Mouse (Mus musculus) retina, adult 2 months (tissue): ENCODE measurements around the gene Abcc2.

Experiments used
- DNase-seq: peaks from one replicate; pipeline ENCODE4 v3.0.0-alpha.2; 2012; ENCODE audit warnings: low read depth, low spot score

Abcc2 gene

GRCm38 (mm10) chr19:43851996-43852630 is 70.1 kb downstream of the Abcc2 start:
- DNase-seq, result no peak

GRCm38 (mm10) chr19:43852837-43853545 is 71.0 kb downstream of the Abcc2 start:
- DNase-seq, result no peak

DNA sequence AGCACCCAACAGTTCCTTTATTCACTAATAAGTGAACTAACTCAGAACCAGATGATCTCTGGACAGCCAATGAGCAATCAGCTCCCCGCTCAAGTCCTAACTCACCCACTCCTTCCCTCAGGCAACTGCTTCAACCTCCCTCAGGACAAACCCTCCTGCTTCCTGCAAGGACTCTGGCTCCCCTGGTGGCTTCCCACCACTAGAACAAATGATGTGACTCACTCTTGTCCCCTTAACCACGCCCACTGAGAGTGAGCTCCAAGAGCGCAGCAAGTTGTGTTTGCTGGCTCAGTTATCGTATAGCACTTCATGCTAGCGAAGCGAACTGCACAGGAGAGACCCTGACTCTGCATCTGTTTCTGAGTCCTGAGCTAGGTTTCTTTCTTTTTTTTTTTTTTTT is 75.4 kb downstream of the Abcc2 start:
- DNase-seq, result no peak

GRCm38 (mm10) chr19:43870418-43870817 is 88.4 kb downstream of the Abcc2 start:
- DNase-seq, result no peak

DNA sequence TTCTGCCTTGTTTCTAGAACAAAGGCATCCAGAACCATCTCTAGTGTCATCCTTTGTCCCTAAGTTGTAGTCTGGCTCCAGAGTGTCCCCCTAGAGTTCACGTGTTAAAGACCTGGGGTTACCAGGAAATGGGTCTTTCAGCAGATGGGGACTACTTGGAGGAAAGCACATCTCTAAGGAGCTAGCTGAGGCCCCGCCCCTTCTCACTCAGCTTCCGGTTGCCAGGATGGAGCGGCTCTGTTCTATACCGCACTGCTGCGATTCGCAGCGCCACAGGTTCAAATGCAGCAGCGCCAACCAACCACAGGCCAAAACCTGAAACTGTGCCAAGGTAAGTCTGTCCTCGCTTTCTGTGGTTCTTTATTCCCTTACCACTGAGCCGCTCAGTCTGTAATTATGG is 92.4 kb downstream of the Abcc2 start:
- no peak for DNase-seq

DNA sequence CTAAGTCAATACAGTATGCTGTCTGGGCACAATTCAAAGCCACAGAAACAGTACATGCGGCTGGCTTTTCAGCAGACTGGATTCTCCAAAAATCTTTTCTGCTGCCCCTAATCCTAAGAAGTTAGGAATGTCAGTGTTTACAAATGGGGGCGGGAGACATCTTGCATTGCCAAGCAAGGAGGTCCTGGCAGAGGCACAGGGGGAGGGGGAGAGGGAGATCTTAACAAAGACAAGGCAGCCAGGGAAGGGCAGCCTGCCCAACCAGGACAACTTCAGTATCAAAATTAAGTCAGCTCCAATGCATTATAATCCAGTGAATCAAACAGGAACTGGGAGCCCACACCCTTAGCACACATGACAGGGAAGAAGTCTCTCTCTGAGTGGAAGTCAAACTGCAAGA is 94.0 kb downstream of the Abcc2 start:
- DNase-seq, result no peak

GRCm38 (mm10) chr19:43877364-43877763 is 95.4 kb downstream of the Abcc2 start:
- DNase-seq, result no peak

DNA sequence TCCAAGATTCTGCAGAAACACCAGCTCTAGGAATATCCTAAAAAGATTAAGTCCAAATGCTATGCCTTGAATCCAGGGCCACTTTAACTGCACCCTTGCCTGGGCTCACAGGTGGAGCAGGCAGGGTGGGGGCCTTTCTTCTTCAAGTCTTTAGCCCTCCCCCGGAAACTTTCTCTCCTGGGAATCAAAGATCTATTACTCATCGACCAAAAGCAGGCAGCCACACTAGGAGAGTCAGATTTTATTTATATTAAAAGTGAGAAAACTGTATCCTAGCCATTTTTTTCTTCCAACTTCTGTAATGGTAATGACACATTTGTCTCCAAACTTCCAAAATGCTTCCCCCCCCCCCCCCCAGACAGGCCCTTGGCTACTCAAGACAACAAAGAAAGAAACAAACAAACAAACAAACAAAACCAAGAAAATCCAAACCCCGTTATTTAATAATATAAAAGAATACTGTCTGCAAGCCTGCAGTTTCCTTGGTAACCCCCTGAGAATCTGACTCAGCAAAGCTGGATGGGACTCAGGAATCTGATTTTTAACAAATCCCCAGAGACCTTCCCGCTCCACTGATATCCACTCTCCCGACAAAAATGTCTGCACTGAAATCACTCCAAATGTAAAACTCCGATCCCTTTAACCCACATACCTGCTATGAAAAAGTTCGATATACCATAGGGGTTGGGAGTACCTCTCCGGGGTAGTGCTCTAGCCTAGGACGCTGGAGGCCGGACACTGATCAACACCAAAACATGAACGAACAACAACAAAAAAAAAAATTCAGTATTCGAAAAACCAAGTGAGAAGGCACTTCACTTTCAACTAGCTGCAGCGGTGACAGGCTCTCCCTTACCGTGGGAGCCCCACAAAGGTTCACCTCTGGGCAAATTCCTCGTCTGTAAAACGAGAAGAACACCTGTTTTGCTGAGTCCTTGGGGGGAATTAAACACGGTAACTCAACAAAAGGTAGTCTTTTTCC is 96.4 kb downstream of the Abcc2 start:
- no peak for DNase-seq

GRCm38 (mm10) chr19:43879401-43880212 is 97.6 kb downstream of the Abcc2 start:
- no peak for DNase-seq

DNA sequence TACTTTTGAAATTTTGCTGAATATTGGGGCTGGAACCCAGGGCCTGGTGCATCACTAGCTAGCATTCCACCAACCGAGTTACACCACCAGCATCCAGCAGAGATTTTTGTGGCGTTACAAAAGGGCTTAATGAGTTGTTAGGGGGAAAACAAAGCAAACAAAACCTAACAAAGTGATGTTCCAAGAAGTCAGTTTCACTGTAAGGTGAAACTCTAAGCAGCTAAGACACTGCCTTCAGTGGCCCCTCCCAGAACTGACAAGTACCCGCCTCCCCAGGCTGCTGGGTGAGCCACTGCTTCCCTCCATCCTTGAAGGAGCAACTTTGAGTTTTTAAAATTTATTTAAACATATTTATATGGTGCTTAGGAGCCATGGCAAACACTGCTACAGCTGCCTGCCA is 98.4 kb downstream of the Abcc2 start:
- no peak for DNase-seq

DNA sequence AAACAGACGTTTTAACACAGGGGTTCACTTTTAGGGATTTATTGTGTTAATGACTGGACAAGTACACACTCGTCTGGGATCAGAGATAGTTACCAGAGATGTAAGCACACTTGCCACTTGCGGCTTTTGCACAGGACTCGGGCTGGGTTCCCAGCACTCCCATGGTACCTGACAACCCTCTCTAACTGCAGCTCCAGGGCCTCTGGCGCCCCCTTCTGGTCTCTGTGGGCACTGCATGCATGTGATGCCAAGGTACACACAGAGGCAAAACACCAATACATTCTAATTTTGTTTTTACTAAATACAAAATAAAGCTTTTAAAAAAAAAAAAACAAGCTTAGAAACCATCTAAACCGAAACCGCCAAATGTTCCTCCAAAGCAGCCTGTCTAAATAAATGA is 99.6 kb downstream of the Abcc2 start:
- no peak for DNase-seq

DNA sequence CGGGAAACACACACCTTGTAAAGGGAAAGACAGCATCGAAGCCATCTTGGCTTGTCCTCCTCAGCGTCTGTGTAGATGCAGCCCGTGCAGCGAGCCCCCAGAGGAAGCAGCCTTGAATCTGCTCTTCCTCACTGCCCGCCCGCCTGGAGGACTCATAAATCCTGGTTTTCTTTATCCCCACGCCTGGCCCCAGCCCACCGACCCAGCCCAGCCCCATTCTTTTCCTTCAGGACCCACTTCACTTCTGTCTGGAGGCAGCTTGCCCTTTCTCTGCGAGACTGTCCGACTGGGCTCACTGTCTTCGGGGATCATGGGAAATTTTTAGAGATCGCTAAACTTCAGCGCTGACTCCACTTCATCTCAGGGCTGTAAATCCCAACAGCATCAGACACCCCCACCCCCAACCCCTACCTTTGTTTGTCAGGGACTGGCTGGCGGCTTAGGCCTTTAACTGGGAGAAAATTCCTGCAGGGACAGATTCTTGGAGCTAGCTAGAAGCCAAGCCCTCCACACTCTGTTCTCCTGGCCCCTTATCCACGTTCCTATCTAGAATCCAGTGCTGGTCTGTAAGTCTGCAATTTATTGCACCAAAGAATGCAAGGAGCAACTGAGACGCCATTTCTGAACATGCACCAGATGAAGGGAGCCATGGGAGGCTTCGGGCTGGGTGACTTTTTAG is 101.0 kb downstream of the Abcc2 start:
- no peak for DNase-seq

DNA sequence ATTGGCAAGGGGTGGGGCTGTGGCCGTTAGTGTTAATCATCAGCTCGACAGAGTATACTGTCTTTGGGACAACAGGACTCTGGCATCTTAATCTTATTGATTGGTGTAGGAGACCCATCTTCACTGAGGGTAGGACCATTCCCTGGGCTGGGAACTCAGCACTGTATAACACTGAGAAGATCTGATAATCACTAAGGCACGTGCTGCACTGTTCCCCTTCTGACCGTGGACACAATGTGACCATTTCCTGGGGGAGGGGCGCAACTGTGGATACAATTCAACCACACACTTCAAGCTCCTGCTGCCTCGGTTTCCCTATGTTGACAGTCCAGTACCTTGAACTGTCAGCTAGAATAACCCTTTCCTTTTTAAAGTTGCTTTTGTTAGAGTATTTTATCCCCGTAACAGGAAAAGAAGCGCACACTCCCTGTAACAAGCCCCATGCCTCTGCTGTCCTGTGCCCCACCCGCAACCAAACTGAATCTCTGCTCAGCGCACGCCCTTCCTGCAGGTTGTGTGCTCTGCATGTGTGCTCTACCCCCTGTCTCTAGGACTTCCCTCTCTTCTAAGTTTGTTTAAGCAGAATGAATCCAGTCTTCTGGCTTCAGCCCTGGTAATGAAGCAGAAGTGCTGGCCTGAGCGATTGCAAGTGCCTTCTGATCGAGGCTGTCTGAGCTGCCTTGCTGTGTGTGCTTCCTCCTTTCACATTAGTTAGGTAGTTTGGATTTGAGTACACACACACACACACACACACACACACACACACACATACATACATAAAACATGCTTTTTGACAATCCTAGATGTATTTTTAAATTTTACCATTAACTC is 102.9 kb downstream of the Abcc2 start:
- no peak for DNase-seq

GRCm38 (mm10) chr19:43886371-43887099 is 104.5 kb downstream of the Abcc2 start:
- no peak for DNase-seq

DNA sequence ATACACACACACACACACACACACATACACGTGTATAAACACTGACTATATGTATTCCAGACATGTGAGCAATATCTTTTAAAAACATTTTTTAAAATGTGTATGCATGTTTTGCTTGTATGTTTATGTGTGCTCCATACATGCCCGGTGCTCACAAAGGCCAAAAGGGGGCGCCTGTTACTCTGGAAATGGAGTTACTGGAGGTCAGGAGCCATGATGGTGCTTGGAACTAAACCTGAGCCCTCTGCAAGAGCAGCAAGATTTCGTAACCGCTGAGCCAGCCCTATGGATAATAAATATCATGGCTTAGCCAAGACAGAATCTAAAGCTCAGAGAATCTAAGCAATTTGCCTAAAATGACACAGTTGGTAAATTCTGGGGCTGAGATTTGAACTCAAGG is 105.2 kb downstream of the Abcc2 start:
- no peak for DNase-seq

DNA sequence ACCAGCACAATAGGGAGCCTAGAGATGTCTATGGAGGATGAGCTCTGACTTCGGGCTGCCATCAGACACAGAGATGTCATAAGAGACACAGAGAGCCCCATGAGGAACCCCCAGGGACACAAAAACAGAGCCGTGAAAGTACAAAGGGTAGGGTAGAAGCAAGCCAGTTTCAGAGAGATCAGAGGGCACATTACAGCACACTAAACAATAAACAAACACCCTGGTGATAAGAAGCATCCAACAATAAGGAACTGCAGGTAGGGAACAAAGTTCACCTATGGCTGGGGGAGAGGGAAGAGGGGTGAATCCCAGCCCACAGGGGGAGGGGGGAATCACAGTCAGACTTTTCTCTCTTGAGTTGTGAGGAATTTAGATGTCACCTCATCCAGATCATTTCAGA is 105.7 kb downstream of the Abcc2 start:
- DNase-seq, result no peak
